In the genomic region with DNA sequence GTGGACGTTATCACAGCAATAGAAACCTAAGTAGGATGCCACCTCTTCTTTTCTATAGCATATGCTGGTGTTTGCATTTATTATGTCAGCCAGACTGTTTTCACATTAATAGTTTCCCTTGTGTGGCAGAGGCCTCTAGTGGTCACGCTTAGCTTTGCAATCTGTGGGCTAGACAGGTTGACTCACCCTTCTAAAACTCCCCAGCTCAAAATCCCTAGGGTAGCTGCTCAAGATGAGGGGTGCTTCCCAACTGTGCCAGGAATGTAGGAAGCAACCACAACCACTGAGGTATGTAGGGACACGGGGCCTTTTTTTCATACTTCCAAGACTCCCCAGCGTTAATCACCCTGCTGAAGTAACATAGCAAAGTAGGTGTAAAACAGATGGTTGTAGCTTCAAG, we compare ENCODE assay signal across 8 mouse cellular contexts.
DNase-seq lines count a peak whose midpoint lies in the region; ATAC-seq and TF ChIP-seq lines count a peak whose summit lies in the region.

No protein-coding gene starts in this region.

- TF ChIP-seq EP300 in MEL (IDR thresholded peaks at IDR 0.05; ENCODE audit: low read depth in 1 of 2, low read length in 2 of 2): no peak

- no peak overlapping the region for H3K9ac ChIP-seq in intestine, embryonic 14.5 days (ENCODE audit: low read length)
- no peak overlapping the region for H3K9ac ChIP-seq in intestine, embryonic 15.5 days
- H3K9ac ChIP-seq in MEL (ENCODE audit: control insufficient read depth, low read depth, low read length, poor library complexity, severe bottlenecking): no peak overlapping the region

- peak; percentile 65 for DNase-seq in intestine, embryonic 14.5 days (ENCODE audit: low spot score)
- DNase-seq in MEL (ENCODE audit: low read depth, low spot score): peak; percentile 63
- peak; percentile 45 for DNase-seq in cerebellum, adult 8-10 months
- DNase-seq in forelimb bud, embryonic 11.5 days (ENCODE audit: low read depth, low spot score): peak; percentile 45
- DNase-seq in large intestine, adult 2 months (ENCODE audit: low read depth, low spot score): peak; percentile 36
- peak; percentile 60 for DNase-seq in lung, postnatal 14 days
- DNase-seq in testis, postnatal 10 days (ENCODE audit: low spot score): peak; percentile 59

- no peaks in the 10 kb centered on the region for H3K9me3 ChIP-seq in intestine, embryonic 14.5 days (ENCODE audit: control insufficient read depth, low read length)
- no peaks in the 10 kb centered on the region for H3K9me3 ChIP-seq in intestine, embryonic 15.5 days
- H3K9me3 ChIP-seq in MEL (replicated peaks; ENCODE audit: insufficient read depth, low read length): no peaks in the 10 kb centered on the region

- ATAC-seq in intestine, embryonic 14.5 days (replicated peaks; ENCODE audit: low FRiP score, low TSS enrichment, low read depth): no peak
- no peak for ATAC-seq in intestine, embryonic 15.5 days

- H3K36me3 ChIP-seq in intestine, embryonic 14.5 days (ENCODE audit: control insufficient read depth, insufficient read depth, low read length): no peaks in the 10 kb centered on the region
- no peaks in the 10 kb centered on the region for H3K36me3 ChIP-seq in intestine, embryonic 15.5 days
- H3K36me3 ChIP-seq in MEL (ENCODE audit: control insufficient read depth in 1 of 2, insufficient read depth in 2 of 2, low read length in 2 of 2): no peaks in the 10 kb centered on the region

- TF ChIP-seq POLR2A in MEL (IDR thresholded peaks at IDR 0.05; ENCODE audit: control insufficient read depth in 1 of 2, insufficient read depth in 1 of 2, low read depth in 1 of 2, low read length in 2 of 2, poor library complexity in 1 of 2): no peak

- no peaks in the 10 kb centered on the region for H3K79me2 ChIP-seq in MEL (ENCODE audit: control insufficient read depth, insufficient read depth, low read length, poor library complexity)

- TF ChIP-seq RAD21 in MEL (IDR thresholded peaks at IDR 0.05; ENCODE audit: low read depth, low read length): peak; percentile 80

- H3K4me2 ChIP-seq in intestine, embryonic 14.5 days (ENCODE audit: low read length): no peak overlapping the region
- H3K4me2 ChIP-seq in intestine, embryonic 15.5 days (replicated peaks): no peak overlapping the region

- H3K4me3 ChIP-seq in intestine, embryonic 14.5 days (ENCODE audit: low read depth, low read length): no peak overlapping the region
- H3K4me3 ChIP-seq in intestine, embryonic 15.5 days (replicated peaks): no peak overlapping the region
- H3K4me3 ChIP-seq in MEL (ENCODE audit: control insufficient read depth in 1 of 2, insufficient read depth in 1 of 2, low read depth in 2 of 2, low read length in 2 of 2): no peak overlapping the region

- H3K4me1 ChIP-seq in intestine, embryonic 14.5 days (replicated peaks; ENCODE audit: control insufficient read depth, insufficient read depth, low read length): no peaks in the 10 kb centered on the region
- no peaks in the 10 kb centered on the region for H3K4me1 ChIP-seq in intestine, embryonic 15.5 days (replicated peaks)
- no peaks in the 10 kb centered on the region for H3K4me1 ChIP-seq in MEL (ENCODE audit: control insufficient read depth in 1 of 2, insufficient read depth in 2 of 2, low read length in 2 of 2)

- H3K27ac ChIP-seq in intestine, embryonic 14.5 days (ENCODE audit: low read depth): no peak overlapping the region
- no peak overlapping the region for H3K27ac ChIP-seq in intestine, embryonic 15.5 days
- H3K27ac ChIP-seq in MEL (ENCODE audit: control insufficient read depth, low read depth, low read length): no peak overlapping the region

- 35% methylated on average over 4 of the region's 4 CpGs for WGBS in intestine, embryonic 14.5 days
- 37% methylated on average over 4 of the region's 4 CpGs for WGBS in intestine, embryonic 15.5 days
- WGBS in large intestine, adult 2 months: 40% methylated on average over 4 of the region's 4 CpGs

- peak; percentile 68 to 85 (median 72) for TF ChIP-seq CTCF in MEL (IDR thresholded peaks at IDR 0.05 in 2 of 3, conservative IDR thresholded peaks at IDR 0.05 in 1 of 3; ENCODE audit: control insufficient read depth in 1 of 3, insufficient read depth in 1 of 3, low read depth in 2 of 3, low read length in 3 of 3, poor library complexity in 1 of 3, severe bottlenecking in 1 of 3)

- no peaks in the 10 kb centered on the region for H3K27me3 ChIP-seq in intestine, embryonic 14.5 days (replicated peaks; ENCODE audit: control insufficient read depth, insufficient read depth, low read length)
- no peaks in the 10 kb centered on the region for H3K27me3 ChIP-seq in intestine, embryonic 15.5 days (replicated peaks)
- H3K27me3 ChIP-seq in MEL (ENCODE audit: control insufficient read depth in 1 of 2, insufficient read depth in 2 of 2, low read length in 2 of 2): no peaks in the 10 kb centered on the region

TF ChIP-seq in MEL, 35 proteins besides CTCF, POLR2A, EP300 and RAD21:
- TF ChIP-seq TAL1 (IDR thresholded peaks at IDR 0.05; ENCODE audit: low read length) (no peak), GABPA (IDR thresholded peaks at IDR 0.05; ENCODE audit: low read depth, low read length) (no peak), MAZ (IDR thresholded peaks at IDR 0.05; ENCODE audit: low read depth, low read length) (no peak), MEF2A (IDR thresholded peaks at IDR 0.05; ENCODE audit: extremely low read depth, insufficient replicate concordance, low read depth, low read length, poor library complexity, severe bottlenecking) (no peak), MYC (IDR thresholded peaks at IDR 0.05; ENCODE audit: low read depth, low read length) (no peak), ZC3H11A (IDR thresholded peaks at IDR 0.05; ENCODE audit: low read depth, low read length) (peak; percentile 47), SMC3 (IDR thresholded peaks at IDR 0.05; ENCODE audit: low read depth, low read length) (peak; percentile 57), UBTF (IDR thresholded peaks at IDR 0.05; ENCODE audit: borderline replicate concordance, insufficient read depth, low read depth, low read length) (no peak)
